Mouse (Mus musculus) liver, adult 2 months (tissue): ENCODE data around the gene Gpalpp1. TPM values are rescaled to one million over a fixed set of nuclear protein-coding genes. Genes with fewer than 3 reads are reported as not detected.

Experiments
- DNase-seq: peaks from one replicate; pipeline ENCODE4 v3.0.0-alpha.2; 2011; ENCODE audit warnings: low read depth, low spot score; ENCODE audit errors: extremely low read depth
- H3K27ac ChIP-seq: fragments of 200-500 bp; replicated peaks from 2 replicates; pipeline ENCODE4 v1.5.1; 2012; ENCODE audit warnings: low read depth, mild to moderate bottlenecking, control low read depth, inconsistent platforms, low read length; ENCODE audit not compliant: insufficient read depth
- H3K27me3 ChIP-seq: fragments of 200-500 bp; 2 replicates; pipeline ENCODE4 v1.6.1; 2012; ENCODE audit warnings: mild to moderate bottlenecking, moderate library complexity, low read length, inconsistent platforms; ENCODE audit not compliant: control insufficient read depth, insufficient read depth
- H3K36me3 ChIP-seq: fragments of 200-500 bp; 2 replicates; pipeline ENCODE4 v1.6.1; 2012; ENCODE audit warnings: low read length, inconsistent platforms; ENCODE audit not compliant: control insufficient read depth, insufficient read depth
- H3K4me1 ChIP-seq: fragments of 200-500 bp; 2 replicates; pipeline ENCODE4 v1.6.1; 2011; ENCODE audit warnings: low read length; ENCODE audit not compliant: control insufficient read depth, insufficient read depth
- H3K4me3 ChIP-seq: fragments of 200-500 bp; 2 replicates; pipeline ENCODE4 v1.5.1; 2011; ENCODE audit warnings: low read depth, mild to moderate bottlenecking, control low read depth, low read length, moderate library complexity; ENCODE audit not compliant: insufficient read depth
- H3K79me2 ChIP-seq: fragments of 200-500 bp; 2 replicates; pipeline ENCODE4 v1.6.1; 2012; ENCODE audit warnings: inconsistent platforms, mild to moderate bottlenecking, low read length, moderate library complexity; ENCODE audit not compliant: control insufficient read depth, insufficient read depth
- H3K9ac ChIP-seq: fragments of 200-500 bp; 2 replicates; pipeline ENCODE4 v1.6.1; 2012; ENCODE audit warnings: low read depth, mild to moderate bottlenecking, control low read depth, inconsistent platforms, low read length
- CTCF ChIP-seq: fragments of 200-500 bp; IDR thresholded peaks from 2 replicates; pipeline ENCODE4 v1.5.1; 2011; ENCODE audit warnings: low read depth, low read length, control low read depth
- POLR2A ChIP-seq: fragments of 200-500 bp; IDR thresholded peaks from 2 replicates; pipeline ENCODE4 v1.6.1; 2011; ENCODE audit warnings: low read length, control low read depth; ENCODE audit not compliant: insufficient read depth; ENCODE audit errors: extremely low read depth
- WGBS: fragments of 180-500 bp; shearing (Covaris S2); methylation state at CpG from one replicate; pipeline ENCODE4 v1.1.7; 2018; 5-methylcytosine and 5-hydroxymethylcytosine counted together
- polyA plus RNA-seq: library from polyadenylated mRNA; depleted of rRNA; stranded (reverse); fragments of >200 nt; gene quantifications from 2 replicates; pipeline ENCODE4 v1.2.3, GENCODE M21; 2012
- total RNA-seq: library from RNA; depleted of rRNA; stranded (reverse); fragments of >200 nt; gene quantifications from 2 replicates; pipeline ENCODE4 v1.2.3, GENCODE M21; 2014

Gpalpp1 gene
- total and polyA plus RNA-seq, 2 experiments = 2.0 to 8.6 TPM

GRCm38 (mm10) chr14:76075721-76076120 lies 34.8 kb downstream of the Gpalpp1 start:
- TF ChIP-seq POLR2A (no peak), CTCF (no peak)
- H3K4me3 ChIP-seq = no peak overlapping the region
- H3K79me2 ChIP-seq = no peaks in the 10 kb centered on the region
- H3K9ac ChIP-seq = no peak overlapping the region
- 81% methylated on average over 4 of the region's 4 CpGs for WGBS
- no peak for DNase-seq
- no peak overlapping the region for H3K27ac ChIP-seq
- no peaks in the 10 kb centered on the region for H3K36me3 ChIP-seq
- H3K4me1 ChIP-seq = no peaks in the 10 kb centered on the region
- no peaks in the 10 kb centered on the region for H3K27me3 ChIP-seq

- H3K36me3 ChIP-seq = no peaks in the 10 kb centered on the region
- no peaks in the 10 kb centered on the region for H3K79me2 ChIP-seq
- no peak overlapping the region for H3K4me3 ChIP-seq
- H3K9ac ChIP-seq = no peak overlapping the region
- TF ChIP-seq POLR2A = no peak
- no peak for DNase-seq
- no peaks in the 10 kb centered on the region for H3K27me3 ChIP-seq
- H3K4me1 ChIP-seq = no peaks in the 10 kb centered on the region
- no peak overlapping the region for H3K27ac ChIP-seq
- 92% methylated on average over 1 of the region's 1 CpGs for WGBS
Observed at GRCm38 (mm10) chr14:76074206-76074605, 36.4 kb downstream of the Gpalpp1 start.

GRCm38 (mm10) chr14:76072626-76073025 lies 37.9 kb downstream of the Gpalpp1 start:
- peak; percentile 23 for DNase-seq
- no peak overlapping the region for H3K27ac ChIP-seq

GRCm38 (mm10) chr14:76069296-76069695 lies 41.3 kb downstream of the Gpalpp1 start:
- Histone ChIP-seq H3K79me2 (no peaks in the 10 kb centered on the region), H3K27me3 (no peaks in the 10 kb centered on the region), H3K9ac (no peak overlapping the region), H3K4me3 (no peak overlapping the region), H3K4me1 (no peaks in the 10 kb centered on the region), H3K27ac (no peak overlapping the region), H3K36me3 (no peaks in the 10 kb centered on the region)
- DNase-seq = no peak
- WGBS = 86% methylated on average over 4 of the region's 4 CpGs
- no peak for TF ChIP-seq POLR2A
- no peak for TF ChIP-seq CTCF

More at GRCm38 (mm10) chr14:76072626-76073025, 37.9 kb downstream of the Gpalpp1 start:
- H3K27me3 ChIP-seq = no peaks in the 10 kb centered on the region
- TF ChIP-seq POLR2A = no peak
- TF ChIP-seq CTCF = no peak
- H3K36me3 ChIP-seq = no peaks in the 10 kb centered on the region
- H3K9ac ChIP-seq = no peak overlapping the region
- H3K4me3 ChIP-seq = no peak overlapping the region
- 36% methylated on average over 2 of the region's 2 CpGs for WGBS
- H3K4me1 ChIP-seq = no peaks in the 10 kb centered on the region
- H3K79me2 ChIP-seq = no peaks in the 10 kb centered on the region

GRCm38 (mm10) chr14:76068296-76068695 lies 42.3 kb downstream of the Gpalpp1 start:
- no peak for TF ChIP-seq POLR2A
- TF ChIP-seq CTCF = no peak
- no peak overlapping the region for H3K9ac ChIP-seq
- H3K4me1 ChIP-seq = no peaks in the 10 kb centered on the region
- H3K4me3 ChIP-seq = no peak overlapping the region
- no peaks in the 10 kb centered on the region for H3K36me3 ChIP-seq
- WGBS = 56% methylated on average over 4 of the region's 4 CpGs
- DNase-seq = no peak
- H3K79me2 ChIP-seq = no peaks in the 10 kb centered on the region
- H3K27ac ChIP-seq = no peak overlapping the region
- H3K27me3 ChIP-seq = no peaks in the 10 kb centered on the region

- H3K36me3 ChIP-seq = no peaks in the 10 kb centered on the region
- DNase-seq = no peak
- no peaks in the 10 kb centered on the region for H3K79me2 ChIP-seq
- TF ChIP-seq POLR2A = no peak
- no peak for TF ChIP-seq CTCF
- H3K4me3 ChIP-seq = no peak overlapping the region
- H3K27me3 ChIP-seq = no peaks in the 10 kb centered on the region
- H3K4me1 ChIP-seq = no peaks in the 10 kb centered on the region
- no peak overlapping the region for H3K27ac ChIP-seq
- no peak overlapping the region for H3K9ac ChIP-seq
- 77% methylated on average over 1 of the region's 1 CpGs for WGBS
Observed at GRCm38 (mm10) chr14:76067237-76067636, 43.3 kb downstream of the Gpalpp1 start.
